Mouse (Mus musculus): ENCODE data around the gene Stxbp5.

GRCm38 (mm10) chr10:9763831-9764230, 137.0 kb downstream of the Stxbp5 start:
- no peak for TF ChIP-seq CTCF (IDR thresholded peaks at IDR 0.05; ENCODE audit: insufficient read depth, low read depth, low read length)
- no peak for TF ChIP-seq POLR2A (IDR thresholded peaks at IDR 0.05; ENCODE audit: insufficient read depth, low read depth, low read length)

Data from olfactory bulb, adult 2 months (tissue).